Mouse (Mus musculus): Measurements from ENCODE around the gene Pclo. TPM values are rescaled to one million over a fixed set of nuclear protein-coding genes. Genes with fewer than 3 reads are reported as not detected.
"Not testable (repeated sequence)": the region's sequence is repeated elsewhere in the genome, so short reads cannot be mapped to it uniquely, and the experiment has no call there.

The Pclo gene
- total RNA-seq, 1 experiment from 2014 or later: 5.4 TPM

DNA sequence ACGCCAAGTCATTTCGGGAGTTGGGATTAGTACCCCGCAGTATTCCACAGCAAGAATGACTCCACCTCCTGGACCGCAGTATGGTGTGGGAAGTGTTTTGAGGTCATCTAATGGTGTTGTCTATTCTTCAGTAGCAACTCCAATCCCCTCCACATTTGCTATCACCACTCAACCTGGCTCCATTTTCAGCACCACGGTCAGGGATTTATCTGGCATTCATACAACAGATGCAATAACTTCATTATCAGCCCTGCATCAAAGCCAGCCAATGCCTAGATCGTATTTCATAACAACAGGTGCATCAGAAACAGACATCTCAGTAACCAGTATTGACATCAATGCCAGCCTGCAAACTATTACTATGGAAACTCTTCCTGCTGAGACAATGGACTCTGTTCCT, 165.7 kb downstream of the Pclo start:
- peak; percentile 7 for DNase-seq

DNA sequence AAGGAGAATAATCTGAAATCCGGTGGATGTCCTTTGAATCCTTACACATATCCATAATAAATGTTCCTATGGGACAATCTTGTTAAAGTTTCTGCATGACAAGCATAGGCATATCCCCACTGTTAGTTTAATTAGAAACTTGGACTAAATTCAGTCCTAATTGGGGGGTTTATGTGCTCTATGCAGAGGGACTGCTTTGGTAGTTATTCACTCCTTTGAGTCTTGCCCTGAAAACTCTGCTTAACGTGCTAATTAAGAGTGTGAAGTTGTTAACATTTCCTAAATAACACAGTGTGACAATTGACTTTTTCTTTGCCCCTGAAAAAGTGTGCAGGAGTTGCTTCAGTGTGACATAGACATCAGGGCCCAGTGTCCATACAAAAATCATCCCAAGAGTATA, 177.3 kb downstream of the Pclo start:
- DNase-seq: no peak

DNA sequence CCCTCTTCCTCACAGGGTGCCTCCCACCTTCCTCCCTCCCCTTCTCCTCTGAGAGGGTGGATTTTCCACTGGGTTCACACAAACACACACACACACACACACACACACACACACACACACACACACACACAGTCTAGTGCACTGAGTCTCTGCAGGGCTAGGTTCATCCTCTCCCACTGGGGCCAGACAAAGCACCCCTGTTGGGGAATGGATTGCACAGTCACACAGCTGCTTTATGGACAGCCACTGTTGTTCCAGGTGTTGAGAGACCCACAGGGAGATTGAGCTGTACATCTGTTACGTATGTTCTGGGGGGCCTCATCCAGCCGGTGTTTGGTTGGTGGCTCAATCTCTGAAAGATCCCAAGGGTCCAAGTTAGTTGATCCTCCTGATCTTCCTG, 182.0 kb downstream of the Pclo start:
- DNase-seq: no peak

DNA sequence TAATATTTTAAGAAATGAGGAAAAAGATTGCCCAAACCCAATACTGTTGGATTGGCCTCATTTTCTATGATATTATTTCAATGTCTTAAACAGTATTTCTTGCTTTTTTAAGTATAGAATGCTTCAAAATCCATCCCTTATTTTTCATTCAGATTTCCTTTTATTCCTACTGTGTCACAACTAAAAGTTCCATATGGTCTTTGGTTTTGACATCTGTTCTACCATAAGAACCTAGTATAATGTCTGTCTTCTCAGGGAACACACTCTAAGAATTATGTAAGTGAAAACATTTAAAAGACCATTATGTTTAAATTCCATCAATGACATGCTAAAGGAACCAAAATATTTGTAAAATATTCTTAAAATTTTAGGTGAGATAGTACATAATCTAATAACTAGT, 186.2 kb downstream of the Pclo start:
- DNase-seq: no peak

DNA sequence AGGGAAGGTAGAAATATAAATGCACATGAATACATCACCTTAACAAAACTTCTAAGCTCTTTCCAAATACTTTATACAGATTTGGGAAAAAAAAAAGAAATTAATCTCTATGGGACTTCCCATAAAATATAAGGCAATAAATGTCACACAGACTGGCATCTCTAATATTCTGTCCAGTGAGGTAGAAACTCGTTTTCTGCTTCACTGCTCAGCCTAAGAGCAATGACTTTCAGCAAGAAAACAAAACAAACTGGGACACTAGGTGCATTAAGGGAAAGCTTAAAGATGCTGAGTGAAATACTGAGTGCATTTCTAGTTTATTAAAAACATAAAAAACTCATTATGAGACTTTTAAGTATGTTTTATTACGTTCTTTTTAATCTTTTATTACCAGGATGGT, 190.7 kb downstream of the Pclo start:
- no peak for DNase-seq

DNA sequence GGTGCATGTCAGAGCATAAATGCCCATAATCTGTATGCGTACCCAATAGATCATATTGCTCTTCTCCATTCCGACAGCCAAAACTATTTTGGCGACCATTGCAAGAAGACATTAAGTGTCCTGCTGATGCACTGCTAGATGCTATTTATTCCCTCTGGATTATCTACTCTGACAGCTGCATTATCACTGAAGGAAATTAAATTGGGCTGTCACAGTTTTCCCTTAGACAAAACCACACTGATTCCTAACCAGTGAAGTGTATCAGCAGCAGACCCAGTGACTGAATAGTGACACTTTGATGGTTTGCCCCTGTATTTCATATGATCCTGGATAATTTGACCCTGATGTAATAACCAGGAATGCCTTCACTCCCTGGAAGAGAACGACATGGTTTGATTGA, 192.6 kb downstream of the Pclo start:
- DNase-seq: no peak

DNA sequence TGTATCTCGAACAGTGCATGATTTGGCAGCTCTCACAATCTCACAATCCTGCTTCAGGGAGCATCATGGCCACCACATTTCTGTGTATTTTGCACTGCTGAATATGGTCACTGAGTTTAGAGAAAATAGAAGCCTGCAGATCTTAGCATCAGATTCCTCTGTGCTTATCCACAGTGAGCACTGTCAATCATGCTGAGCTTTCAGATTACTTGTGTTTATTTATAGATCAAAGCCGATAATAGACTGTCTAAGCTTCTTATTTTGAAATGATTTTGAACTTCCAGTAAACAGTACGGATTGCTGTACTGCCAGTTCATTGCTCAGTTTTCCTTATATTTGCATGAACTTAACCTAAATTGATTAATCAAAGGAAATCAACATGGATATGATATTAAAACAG, 208.9 kb downstream of the Pclo start:
- DNase-seq: no peak

DNA sequence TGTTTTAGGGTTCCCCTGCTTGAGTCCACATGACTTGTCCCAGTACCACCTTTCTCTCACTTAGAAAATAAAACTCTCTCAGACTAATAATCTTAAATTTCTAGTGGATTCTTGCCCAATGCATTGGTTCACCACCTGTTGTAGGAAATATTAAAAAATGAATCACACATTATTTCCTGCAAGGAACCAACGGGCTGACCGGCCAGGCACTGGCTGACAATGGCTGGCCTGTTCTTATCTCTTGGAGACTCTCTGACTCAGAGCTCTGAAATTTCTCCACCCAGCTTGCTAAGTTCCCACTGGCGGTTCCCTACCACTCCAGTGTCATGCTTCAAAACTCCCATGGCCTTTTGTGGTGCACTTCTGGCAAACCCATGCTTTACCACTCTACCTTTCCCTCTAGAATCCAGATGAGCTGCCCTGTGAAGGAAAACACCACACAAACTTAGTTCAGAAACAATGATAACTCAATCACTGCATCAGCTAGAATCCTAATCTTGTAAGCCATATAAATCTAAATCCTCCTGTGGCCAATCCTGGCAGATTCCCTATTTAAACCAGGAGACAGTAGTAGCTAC, 214.0 kb downstream of the Pclo start:
- no peak for DNase-seq

DNA sequence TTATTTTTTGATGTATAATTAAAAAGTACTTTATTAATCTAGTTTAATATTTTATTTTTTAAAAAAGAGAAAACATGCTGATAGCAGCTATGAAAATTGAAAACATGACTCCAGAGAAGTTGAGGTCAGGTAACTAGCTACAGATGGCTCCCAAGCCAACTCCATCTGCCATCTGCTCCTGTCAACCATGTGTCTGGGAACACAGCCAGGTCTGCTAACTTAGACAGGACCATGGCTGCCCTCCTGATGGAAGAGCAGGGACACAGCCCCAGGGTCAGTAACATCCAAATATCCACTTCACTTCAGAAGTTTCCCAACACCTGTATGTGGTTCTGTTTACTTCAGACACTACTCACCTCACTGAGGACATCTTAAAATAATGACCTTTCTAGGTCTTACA, 236.2 kb downstream of the Pclo start:
- DNase-seq: no peak

DNA sequence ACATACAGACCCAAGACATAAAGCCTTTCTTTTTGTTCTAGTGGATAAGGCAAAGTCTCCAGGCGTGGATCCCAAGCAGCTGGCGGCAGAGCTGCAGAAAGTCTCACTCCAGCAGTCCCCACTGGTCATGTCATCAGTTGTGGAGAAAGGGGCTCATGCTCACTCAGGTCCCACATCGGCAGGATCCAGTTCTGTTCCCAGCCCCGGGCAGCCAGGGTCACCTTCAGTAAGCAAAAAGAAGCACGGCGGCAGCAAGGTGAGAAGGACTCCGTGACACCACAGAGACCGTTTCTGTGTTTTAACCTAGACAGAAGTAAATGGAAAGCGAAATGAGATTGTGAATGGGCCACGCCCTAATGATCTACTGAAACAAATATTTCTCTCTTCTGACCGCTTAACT, 252.0 kb downstream of the Pclo start:
- DNase-seq: no peak

DNA sequence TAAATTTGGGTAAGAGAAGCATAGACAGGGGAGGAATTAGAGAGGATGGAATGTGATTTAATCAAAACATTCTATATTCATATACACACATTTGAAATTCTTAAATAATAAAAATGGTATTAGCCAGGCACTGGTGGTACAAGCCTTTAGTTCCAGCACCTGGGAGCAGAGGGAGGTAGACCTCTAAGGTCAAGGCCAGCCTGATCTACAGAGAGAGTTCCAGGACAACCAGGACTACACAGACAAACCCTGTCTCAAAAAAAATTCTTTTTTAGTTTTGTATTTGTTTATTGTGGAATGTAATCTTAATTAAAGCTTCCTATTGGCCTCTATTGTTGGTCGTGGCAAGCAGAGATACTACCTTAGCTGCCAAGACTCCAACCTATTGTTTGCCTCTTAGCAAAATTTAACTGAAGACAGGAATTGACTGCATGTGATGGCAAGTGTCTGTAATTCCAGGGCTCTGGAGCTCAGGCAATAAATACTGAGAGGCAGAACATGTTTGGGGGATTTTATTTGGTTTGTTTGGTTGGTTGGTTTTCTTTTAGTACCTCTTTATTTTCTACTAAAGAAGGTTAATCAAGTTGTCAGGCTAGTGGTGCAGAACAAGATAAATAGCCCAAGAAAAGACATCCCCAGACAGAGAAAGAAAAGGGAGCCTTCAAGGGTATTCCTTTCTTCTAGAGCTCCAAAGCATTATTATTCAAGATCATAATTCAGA, 267.8 kb downstream of the Pclo start:
- DNase-seq: no peak

DNA sequence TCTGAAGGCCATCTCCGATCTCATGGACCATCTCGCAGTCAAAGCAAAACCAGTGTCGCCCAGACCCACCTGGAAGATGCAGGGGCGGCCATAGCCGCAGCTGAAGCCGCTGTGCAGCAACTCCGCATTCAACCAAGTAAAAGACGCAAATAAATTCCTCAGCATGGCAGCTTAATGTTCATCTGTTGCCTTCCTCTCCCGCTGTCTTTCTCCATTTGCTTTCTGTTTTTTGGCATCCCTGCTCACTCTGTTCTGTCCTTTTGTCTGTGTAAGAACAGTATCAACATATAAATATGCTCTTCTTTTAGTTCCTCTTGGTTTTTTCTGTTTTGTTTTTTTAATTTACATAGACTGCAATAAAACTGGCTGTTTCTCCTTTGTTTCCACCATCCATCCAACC, 279.2 kb downstream of the Pclo start:
- DNase-seq: no peak

DNA sequence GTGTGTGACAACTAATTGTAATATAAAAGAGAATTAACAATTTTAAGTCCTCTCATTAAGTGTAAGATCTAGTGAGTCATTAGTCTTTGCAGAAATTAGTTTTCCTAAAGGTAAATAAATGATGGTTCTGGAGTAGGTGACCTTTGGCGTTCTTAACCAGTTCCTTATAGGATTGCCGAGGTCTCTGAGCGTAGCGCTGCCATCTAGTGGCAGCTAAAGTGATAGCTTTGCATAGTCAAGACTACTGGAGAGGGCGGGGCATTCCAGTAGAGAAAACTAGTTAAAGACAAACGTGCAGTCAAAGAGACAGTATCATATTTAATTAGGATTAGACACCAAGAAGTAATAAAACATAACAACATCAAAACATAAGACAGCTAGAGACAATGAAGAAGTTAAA, 292.4 kb downstream of the Pclo start:
- peak; percentile 61 for DNase-seq

DNA sequence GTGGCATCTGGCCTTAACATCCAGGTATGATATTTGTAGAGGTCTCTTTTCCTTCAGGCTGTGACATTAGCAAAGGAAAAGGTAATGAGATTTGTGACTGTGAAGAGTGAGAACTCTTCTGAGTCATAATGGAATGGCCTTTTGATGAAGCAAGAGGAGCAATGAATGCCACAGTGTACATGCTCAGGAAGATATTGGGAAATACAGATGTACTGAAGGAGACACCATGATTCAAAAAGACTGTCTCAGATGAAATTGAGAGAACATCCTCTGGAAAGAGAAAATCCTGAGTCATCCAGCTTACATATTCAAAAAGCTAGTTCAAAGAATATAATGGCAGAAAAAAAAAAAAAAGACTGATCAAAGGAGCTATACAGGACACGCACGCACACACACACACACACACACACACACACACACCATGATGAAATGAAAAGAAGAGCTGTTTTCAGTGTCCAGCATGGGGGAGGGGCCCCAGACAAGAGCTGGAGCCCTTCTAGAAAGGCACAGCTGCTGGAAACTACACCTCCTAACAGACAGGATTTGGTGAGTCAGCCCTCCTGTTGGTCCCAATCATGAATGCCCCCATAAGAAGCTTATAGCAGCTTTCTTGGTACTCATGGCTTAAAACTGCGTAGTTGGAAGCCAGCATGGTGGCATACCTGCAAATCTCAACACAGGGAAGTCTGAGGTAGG, 318.6 kb downstream of the Pclo start:
- DNase-seq: no peak

DNA sequence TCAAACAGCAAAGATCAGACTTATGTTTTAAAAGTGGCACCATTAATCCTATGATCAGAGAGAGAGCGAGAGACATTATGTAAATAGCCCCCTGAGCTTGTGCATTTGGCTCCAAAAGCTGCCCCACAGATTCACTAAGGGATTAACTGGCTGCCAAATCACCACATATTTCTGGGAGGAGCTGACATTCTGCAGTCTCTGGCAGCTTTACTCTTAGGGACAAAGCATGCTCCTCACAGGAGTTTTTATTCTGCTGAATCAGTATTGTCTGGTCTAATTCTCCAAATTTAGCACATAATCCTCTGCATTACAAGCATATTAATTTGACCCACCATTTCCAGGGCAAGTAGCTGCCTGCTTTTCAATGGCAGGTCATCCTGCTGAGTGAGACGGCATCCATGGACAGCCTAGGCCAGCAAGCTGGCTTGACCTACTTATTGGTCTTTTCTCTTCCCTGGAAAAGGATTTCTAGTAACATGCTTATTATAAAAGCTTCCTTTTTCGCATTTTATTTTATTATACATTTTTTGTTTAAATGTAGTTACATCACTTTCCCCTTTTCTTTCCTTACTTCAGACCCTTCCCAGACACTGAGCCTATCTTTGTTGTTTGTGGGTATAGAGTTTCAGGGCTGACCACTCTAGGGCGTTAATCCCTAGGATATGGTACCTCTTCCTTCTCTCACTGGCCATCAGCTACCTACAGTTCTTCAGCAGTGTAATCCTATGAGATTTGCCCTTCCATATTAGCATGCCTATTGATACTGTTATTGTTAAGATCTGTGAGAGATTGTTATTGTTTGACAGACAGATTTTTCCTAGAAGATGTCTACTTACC, 319.7 kb downstream of the Pclo start:
- DNase-seq: no peak

DNA sequence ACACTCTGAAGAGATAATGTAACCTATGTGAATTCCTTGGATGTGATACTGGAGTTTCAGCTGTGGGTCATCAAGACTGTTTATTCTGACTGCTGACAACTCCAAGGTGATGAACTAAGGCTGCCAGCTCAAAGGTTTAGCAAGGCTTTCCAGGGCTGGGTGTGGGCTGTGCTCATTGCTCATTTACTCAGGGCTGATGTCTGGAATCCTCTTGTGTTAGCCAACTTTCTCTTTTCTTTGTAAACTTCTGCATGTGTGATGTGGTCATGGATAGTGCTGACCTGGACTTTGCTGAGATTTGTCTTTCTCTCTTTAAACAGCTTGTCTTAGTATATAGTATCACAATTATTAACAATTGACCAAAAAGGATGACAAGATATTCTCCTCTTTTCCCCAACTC, 338.9 kb downstream of the Pclo start:
- no peak for DNase-seq

DNA sequence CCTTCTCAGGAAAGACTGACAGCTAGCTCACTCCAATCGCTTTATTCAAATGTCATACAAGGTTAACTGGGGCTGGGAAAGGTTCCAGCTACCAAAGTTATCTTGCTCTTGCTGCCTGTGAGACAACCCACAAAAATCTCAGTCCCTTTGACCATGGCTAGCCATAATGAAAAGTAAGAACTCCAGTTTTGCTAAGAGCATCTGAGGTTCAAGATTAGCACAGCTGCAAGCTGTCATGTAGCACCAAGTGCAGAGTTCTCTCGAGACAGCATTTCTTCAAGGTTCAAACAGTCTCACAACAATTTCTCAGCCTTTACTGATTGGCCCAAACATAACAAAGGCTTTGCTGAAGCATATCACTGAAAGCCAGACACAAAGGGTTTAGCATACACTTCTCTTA, 370.6 kb downstream of the Pclo start:
- not testable (repeated sequence) for DNase-seq

DNA sequence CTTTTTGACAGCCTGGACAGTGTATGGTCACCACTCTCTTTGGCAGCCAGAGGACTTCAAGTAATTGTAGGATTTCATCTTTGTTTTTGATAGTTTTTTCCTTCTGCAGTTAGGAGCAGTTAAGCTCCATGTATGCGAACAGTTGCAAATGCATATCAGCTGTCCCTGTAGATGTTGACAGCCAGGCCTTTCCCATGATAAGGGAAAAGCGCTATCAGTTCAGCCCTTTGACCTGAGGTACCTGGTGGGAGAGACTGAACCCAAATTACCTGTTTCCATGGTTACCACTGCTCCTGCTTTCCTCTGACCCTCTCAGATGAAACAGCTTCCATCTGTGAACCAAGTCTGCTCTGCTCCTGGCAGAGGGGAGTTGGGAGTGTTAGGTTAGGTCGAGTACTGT, 377.5 kb downstream of the Pclo start:
- no peak for DNase-seq

DNA sequence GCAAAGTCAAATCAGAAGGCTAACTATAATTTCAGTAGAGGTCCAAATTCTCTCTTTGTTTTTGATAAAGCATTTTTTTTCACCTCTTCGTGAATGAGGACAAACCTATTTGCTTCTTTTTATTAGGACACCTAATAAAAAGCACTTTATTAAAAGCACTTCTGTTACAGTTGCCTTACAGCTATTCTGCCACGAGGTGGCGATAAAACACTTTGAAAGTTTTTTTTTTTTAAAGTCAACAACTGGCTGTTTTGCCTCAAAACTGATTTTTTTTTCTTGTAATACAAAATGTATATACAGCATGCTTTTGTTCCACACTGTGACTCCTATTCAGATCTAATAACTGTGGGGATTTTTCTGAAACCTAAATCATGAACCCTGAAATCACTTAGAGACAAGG, 388.8 kb downstream of the Pclo start:
- DNase-seq: not testable (repeated sequence)
